Mouse (Mus musculus): ENCODE measurements around the gene Wdr77.

- TF ChIP-seq CTCF (IDR thresholded peaks at IDR 0.05; ENCODE audit: low read depth), result no peak
- TF ChIP-seq EP300 (IDR thresholded peaks at IDR 0.05; ENCODE audit: low read depth), result no peak
Observed at GRCm38 (mm10) chr3:105959999-105960398, 830 bp downstream of the Wdr77 start, which contains the start of gene Atp5f1.

Measured in heart, postnatal 0 days (tissue).